Mouse (Mus musculus): ENCODE measurements at regions not wholly inside any gene's neighbourhood (a gene's known extent, or its start where the extent isn't known, plus 50 kb on each side); places are given as distances from the start of the nearest gene placed in this dataset.

DNA sequence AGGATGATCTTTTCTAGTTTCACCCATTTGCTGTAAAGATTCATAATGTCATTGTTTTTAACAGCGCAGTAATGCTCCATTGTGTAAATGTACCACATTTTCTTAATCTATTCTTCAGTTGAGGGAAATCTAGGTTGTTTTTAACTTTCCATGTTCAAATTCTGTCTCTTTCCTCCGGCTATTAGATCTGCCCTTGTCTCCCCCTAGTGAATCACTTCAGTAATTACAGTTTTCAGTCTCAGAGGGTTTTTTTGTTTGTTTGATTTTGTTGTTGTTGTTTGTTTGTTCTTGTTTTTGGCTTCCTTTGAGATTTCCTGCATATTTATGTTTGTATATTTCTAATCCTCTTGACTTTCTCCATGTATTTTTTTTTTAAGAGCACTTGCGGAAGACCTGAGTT is 194.8 kb upstream of the Thsd7b start:
- H3K9ac ChIP-seq: no peak overlapping the region
- 70% methylated on average over 3 of the region's 3 CpGs for WGBS
- ATAC-seq (ENCODE audit: borderline replicate concordance, extremely low read depth, low FRiP score, low TSS enrichment): no peak
- no peaks in the 10 kb centered on the region for H3K27me3 ChIP-seq
- no peaks in the 10 kb centered on the region for H3K36me3 ChIP-seq
- no peaks in the 10 kb centered on the region for H3K9me3 ChIP-seq
- no peak overlapping the region for H3K27ac ChIP-seq
- H3K4me2 ChIP-seq: no peak overlapping the region
- H3K4me1 ChIP-seq: no peaks in the 10 kb centered on the region
- no peak overlapping the region for H3K4me3 ChIP-seq

DNA sequence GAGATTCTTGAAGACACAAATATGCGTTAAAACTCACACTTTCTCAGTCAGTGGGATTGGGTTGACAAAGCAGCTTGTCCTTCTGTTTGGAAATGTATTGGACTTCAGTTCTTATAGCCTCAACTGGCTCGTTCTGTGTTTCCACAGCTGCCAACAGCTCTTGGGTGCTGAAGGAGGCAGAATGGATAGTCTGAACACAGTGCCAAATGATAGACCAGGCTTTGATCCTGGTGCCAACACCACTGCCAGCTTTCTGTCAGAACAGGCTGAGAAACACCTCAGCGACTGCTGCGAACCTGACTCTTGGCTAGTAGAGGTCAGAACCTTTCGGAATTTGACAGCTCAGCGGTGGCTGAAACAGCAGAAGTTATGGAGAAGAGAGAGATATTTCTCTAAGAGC is 215.9 kb upstream of the Thsd7b start:
- no peak overlapping the region for H3K9ac ChIP-seq
- no peak overlapping the region for H3K4me2 ChIP-seq
- no peak overlapping the region for H3K27ac ChIP-seq
- H3K36me3 ChIP-seq: no peaks in the 10 kb centered on the region
- 28% methylated on average over 6 of the region's 6 CpGs for WGBS
- H3K9me3 ChIP-seq: no peaks in the 10 kb centered on the region
- peak; percentile 35; the same call in 1 of the 2 replicates for ATAC-seq (ENCODE audit: borderline replicate concordance, extremely low read depth, low FRiP score, low TSS enrichment)
- H3K27me3 ChIP-seq: no peaks in the 10 kb centered on the region
- H3K4me1 ChIP-seq: no peaks in the 10 kb centered on the region
- H3K4me3 ChIP-seq: no peak overlapping the region

DNA sequence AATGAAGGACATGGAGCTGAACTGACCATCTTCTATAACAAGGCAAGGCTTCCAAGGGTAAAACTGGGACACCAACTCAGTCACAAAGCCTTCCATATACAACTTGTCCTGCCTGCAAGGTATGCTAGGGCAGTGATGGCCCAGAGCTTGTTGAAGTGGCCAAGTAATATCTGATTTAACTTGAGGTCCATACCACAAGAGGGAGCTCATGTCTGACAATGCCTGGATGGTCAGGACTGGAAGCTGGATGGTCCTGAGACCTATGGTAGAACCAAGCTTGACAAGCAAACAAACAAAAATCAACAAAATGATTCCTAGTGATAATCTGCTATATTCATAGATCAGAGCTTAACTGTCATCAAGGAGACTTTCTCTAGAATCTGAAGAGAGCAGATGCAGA is 217.8 kb upstream of the Thsd7b start:
- Histone ChIP-seq H3K9ac (no peak overlapping the region), H3K27ac (no peak overlapping the region), H3K4me1 (no peaks in the 10 kb centered on the region), H3K4me3 (no peak overlapping the region), H3K36me3 (no peaks in the 10 kb centered on the region), H3K4me2 (no peak overlapping the region), H3K27me3 (no peaks in the 10 kb centered on the region), H3K9me3 (no peaks in the 10 kb centered on the region)
- no peak for ATAC-seq (ENCODE audit: borderline replicate concordance, extremely low read depth, low FRiP score, low TSS enrichment)

DNA sequence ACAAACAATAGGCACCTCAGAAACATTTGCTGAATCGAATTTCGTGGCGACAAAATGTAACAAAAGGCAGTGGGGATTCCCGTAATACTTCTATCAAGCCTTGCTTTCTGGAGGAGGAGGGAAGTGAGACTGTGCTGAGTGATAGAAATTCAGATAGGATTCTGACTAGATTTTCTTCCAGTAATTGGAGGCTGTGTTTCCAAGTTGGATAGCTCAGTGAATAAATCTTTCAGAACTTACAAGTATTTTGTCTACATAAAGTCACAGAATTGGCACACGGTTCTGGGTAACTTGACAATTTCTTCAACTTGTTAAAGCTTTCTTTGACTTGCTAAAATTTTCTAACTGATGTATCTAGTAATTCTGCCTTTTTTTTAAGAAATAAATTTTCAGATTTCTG is 239.4 kb upstream of the Thsd7b start:
- Histone ChIP-seq H3K4me3 (no peak overlapping the region), H3K4me1 (no peaks in the 10 kb centered on the region), H3K27me3 (no peaks in the 10 kb centered on the region), H3K27ac (no peak overlapping the region), H3K4me2 (no peak overlapping the region), H3K9ac (no peak overlapping the region), H3K9me3 (no peaks in the 10 kb centered on the region), H3K36me3 (no peaks in the 10 kb centered on the region)
- ATAC-seq (ENCODE audit: borderline replicate concordance, extremely low read depth, low FRiP score, low TSS enrichment): no peak
- 71% methylated on average over 5 of the region's 5 CpGs for WGBS

DNA sequence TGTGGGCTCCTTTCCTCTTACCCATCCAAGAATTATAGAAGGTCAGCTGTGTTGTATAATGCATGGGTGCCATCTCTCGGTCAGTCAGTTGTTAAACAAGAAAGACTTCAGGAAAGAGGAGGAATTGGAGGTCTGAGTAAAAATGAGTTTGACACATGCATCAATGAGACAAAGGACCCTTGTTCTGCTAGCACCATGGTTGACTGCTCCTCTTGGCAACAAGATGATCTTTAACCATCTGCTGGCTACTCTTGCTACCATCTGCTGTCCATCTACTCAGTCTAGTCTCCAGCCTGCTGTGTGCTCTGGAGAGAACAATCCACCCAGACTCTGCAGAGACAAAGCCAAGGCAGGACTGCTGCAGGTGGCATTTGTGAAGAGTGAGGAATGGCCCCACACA is 267.2 kb upstream of the Thsd7b start:
- Histone ChIP-seq H3K27ac (no peak overlapping the region), H3K27me3 (no peaks in the 10 kb centered on the region), H3K4me1 (no peaks in the 10 kb centered on the region), H3K9ac (no peak overlapping the region), H3K4me3 (no peak overlapping the region), H3K9me3 (no peaks in the 10 kb centered on the region), H3K4me2 (no peak overlapping the region), H3K36me3 (no peaks in the 10 kb centered on the region)
- WGBS: 74% methylated on average over 1 of the region's 1 CpGs
- ATAC-seq (ENCODE audit: borderline replicate concordance, extremely low read depth, low FRiP score, low TSS enrichment): no peak

DNA sequence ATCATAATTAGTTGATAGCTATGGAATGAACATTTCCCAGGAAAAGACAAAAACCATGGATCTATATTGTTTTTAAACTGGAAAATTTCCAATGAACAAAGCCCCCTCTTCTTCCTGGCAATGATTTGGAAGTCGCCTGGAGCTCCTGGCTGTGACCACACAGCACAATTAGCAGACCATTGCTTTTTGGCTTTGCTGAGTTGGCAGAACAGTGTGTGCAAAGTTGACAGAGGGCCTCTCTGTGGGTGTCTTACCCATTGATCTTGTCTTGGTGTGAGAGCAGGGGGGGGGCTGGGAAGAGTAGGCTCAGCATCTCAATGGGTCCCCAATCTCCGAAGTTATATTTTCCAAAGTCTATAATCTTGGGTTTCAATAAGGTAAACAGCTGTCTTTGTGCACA is 270.8 kb upstream of the Thsd7b start:
- Histone ChIP-seq H3K9me3 (no peaks in the 10 kb centered on the region), H3K4me3 (no peak overlapping the region), H3K36me3 (no peaks in the 10 kb centered on the region), H3K4me1 (no peaks in the 10 kb centered on the region), H3K4me2 (no peak overlapping the region), H3K27ac (no peak overlapping the region), H3K27me3 (no peaks in the 10 kb centered on the region), H3K9ac (no peak overlapping the region)
- no peak for ATAC-seq (ENCODE audit: borderline replicate concordance, extremely low read depth, low FRiP score, low TSS enrichment)
- WGBS: 62% methylated on average over 2 of the region's 2 CpGs

DNA sequence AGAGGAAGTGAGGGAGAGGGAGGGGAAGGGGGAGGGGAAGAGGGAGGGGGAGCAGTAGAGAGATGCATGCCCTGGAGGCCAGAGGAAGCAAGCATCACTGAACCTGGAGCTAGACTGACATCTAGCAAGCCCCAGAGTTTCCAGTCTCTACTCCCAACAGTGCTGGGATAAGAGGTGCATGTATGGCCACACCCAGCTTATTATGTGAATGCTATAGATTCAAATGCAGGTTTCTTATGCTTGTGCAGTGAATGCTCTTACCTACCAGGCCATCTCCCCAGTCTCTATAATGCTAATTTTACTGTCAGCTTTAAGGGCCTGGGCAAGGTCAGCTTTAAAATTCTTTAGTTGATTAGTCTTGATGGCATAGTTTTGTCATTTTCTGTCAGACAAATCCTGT is 271.3 kb upstream of the Thsd7b start:
- no peaks in the 10 kb centered on the region for H3K4me1 ChIP-seq
- H3K4me2 ChIP-seq: no peak overlapping the region
- H3K9me3 ChIP-seq: no peaks in the 10 kb centered on the region
- H3K27ac ChIP-seq: no peak overlapping the region
- no peak overlapping the region for H3K4me3 ChIP-seq
- no peaks in the 10 kb centered on the region for H3K27me3 ChIP-seq
- ATAC-seq (ENCODE audit: borderline replicate concordance, extremely low read depth, low FRiP score, low TSS enrichment): no peak
- H3K9ac ChIP-seq: no peak overlapping the region
- H3K36me3 ChIP-seq: no peaks in the 10 kb centered on the region

DNA sequence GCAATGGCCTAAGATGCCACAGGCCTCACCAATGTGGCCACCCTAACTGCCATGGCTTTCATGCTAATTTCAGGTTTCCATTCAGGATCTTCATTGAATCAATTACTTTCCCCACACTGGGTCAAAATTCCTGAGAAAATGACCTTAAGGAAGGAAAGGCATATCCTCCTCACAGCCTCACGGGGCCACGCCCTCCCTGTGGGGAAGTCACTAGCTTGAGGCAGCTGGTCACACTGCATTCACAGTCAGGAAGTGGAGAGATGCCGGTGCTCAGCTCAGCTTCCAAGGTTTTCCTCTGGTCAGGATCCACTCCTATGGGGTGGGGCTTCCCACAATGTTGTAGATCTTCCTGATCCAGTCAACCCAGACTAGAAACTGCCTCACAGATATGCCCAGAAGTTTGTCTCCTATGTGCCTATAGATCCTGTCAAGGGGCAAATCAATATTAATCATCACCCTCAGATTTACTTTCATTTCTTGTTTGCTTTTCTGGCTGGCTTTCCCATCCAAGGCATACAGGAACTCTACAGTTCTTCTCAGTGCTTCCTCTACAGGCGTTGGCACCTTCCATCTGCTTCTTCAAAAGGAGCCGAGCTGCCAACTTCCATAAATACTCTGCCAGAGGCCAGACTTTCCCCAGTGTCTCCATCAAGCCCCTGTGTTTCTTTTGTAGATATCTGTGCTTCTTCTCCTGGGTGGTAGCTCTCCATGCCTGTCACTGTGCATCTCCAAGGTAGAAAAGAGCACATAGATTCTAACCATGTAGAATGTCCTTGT is 273.2 kb upstream of the Thsd7b start:
- H3K36me3 ChIP-seq: no peaks in the 10 kb centered on the region
- no peak overlapping the region for H3K27ac ChIP-seq
- H3K4me3 ChIP-seq: no peak overlapping the region
- H3K9me3 ChIP-seq: no peaks in the 10 kb centered on the region
- H3K27me3 ChIP-seq: no peaks in the 10 kb centered on the region
- no peak overlapping the region for H3K4me2 ChIP-seq
- ATAC-seq (ENCODE audit: borderline replicate concordance, extremely low read depth, low FRiP score, low TSS enrichment): no peak
- no peak overlapping the region for H3K9ac ChIP-seq
- no peaks in the 10 kb centered on the region for H3K4me1 ChIP-seq
- 58% methylated on average over 5 of the region's 5 CpGs for WGBS

DNA sequence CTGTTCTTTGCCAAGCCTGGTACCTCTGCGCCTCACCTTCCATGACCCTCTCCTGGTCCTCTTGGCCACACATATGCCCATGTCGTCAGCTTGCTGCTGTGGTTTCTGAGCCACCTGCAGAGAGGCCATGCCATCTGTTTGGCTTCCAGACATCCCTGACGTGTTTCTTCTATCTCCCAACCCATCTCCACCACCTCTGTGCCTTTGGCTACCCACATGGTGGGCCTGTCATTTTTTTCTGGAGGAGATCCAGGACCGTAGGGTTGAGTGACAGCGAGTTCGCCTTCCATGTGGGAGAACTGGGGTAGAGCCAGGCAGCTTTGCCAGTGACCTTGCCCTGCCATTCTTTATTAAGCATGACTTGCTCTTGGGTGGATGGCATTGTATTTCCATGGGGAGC is 278.4 kb upstream of the Thsd7b start:
- no peak overlapping the region for H3K4me3 ChIP-seq
- no peaks in the 10 kb centered on the region for H3K36me3 ChIP-seq
- no peaks in the 10 kb centered on the region for H3K4me1 ChIP-seq
- WGBS: 73% methylated on average over 6 of the region's 6 CpGs
- no peak overlapping the region for H3K4me2 ChIP-seq
- ATAC-seq (ENCODE audit: borderline replicate concordance, extremely low read depth, low FRiP score, low TSS enrichment): no peak
- H3K9me3 ChIP-seq: no peaks in the 10 kb centered on the region
- no peaks in the 10 kb centered on the region for H3K27me3 ChIP-seq
- no peak overlapping the region for H3K9ac ChIP-seq
- no peak overlapping the region for H3K27ac ChIP-seq

DNA sequence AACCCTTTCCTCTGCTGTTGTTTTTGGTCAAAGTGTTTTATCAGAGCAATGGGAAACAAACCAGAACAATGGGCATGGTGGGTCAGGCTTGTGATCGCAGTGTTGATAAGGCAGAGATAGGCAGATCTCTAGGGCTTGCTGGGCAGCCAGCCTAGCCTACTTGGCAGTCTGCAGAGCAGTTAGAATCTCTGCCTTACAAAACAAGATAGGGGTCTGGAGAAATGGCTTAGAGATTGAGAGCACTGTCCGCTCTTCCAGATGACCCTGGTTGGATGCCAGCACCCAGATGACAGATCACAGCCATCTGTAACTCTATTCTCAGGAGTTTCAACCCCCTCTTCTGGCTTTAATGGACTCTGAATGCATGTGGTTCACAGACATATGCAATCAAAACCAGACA is 289.7 kb upstream of the Thsd7b start:
- WGBS: 57% methylated on average over 2 of the region's 2 CpGs
- Histone ChIP-seq H3K36me3 (no peaks in the 10 kb centered on the region), H3K9me3 (no peaks in the 10 kb centered on the region), H3K27me3 (no peaks in the 10 kb centered on the region), H3K4me3 (no peak overlapping the region), H3K27ac (no peak overlapping the region), H3K9ac (no peak overlapping the region), H3K4me1 (no peaks in the 10 kb centered on the region), H3K4me2 (no peak overlapping the region)
- no peak for ATAC-seq (ENCODE audit: borderline replicate concordance, extremely low read depth, low FRiP score, low TSS enrichment)

DNA sequence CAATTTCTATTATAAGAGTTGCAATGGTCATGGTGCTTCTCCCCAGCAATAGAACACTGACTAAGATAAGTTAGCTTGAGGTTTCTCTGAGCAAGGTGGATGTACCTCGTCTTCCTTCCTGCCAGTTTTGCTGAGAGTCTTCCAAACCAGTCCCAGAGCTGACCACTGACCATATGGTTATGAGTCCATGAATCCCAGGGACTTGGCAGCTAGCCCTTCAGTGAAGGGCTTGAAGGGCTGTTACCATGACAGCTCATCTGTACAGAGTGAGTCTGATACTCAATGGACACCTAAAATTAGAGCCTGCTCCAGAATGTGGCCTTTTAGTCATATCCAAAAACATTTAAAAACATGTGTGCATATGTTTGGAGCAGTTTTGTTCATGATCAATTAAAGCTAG is 297.5 kb upstream of the Thsd7b start:
- Histone ChIP-seq H3K4me3 (no peak overlapping the region), H3K4me2 (no peak overlapping the region), H3K27me3 (no peaks in the 10 kb centered on the region), H3K9me3 (no peaks in the 10 kb centered on the region), H3K27ac (no peak overlapping the region), H3K9ac (no peak overlapping the region), H3K4me1 (no peaks in the 10 kb centered on the region), H3K36me3 (no peaks in the 10 kb centered on the region)
- 63% methylated on average over 1 of the region's 1 CpGs for WGBS
- no peak for ATAC-seq (ENCODE audit: borderline replicate concordance, extremely low read depth, low FRiP score, low TSS enrichment)

DNA sequence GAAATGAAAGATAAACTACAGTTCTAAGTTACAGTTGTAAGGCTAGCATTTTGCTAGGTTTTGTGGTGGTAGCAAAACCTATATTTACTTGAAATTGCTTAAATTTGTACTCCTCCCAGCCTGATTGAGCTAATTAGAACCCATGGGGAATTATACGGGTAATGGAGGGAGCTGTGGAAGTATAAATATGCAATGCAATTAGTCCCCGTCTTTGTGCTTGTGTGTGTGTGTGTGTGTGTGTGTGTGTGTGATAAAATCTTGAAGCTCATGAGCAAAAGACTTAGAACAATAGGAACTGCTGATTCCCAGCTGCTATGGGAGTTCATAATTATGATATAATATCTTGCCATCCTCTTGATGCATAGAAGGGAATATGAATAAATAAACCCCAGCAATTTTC is 321.7 kb upstream of the Thsd7b start:
- no peaks in the 10 kb centered on the region for H3K9me3 ChIP-seq
- no peak overlapping the region for H3K4me3 ChIP-seq
- H3K9ac ChIP-seq: no peak overlapping the region
- no peaks in the 10 kb centered on the region for H3K36me3 ChIP-seq
- WGBS: 68% methylated on average over 2 of the region's 2 CpGs
- no peaks in the 10 kb centered on the region for H3K27me3 ChIP-seq
- no peak overlapping the region for H3K27ac ChIP-seq
- ATAC-seq (ENCODE audit: borderline replicate concordance, extremely low read depth, low FRiP score, low TSS enrichment): no peak
- H3K4me2 ChIP-seq: no peak overlapping the region
- H3K4me1 ChIP-seq: no peaks in the 10 kb centered on the region

DNA sequence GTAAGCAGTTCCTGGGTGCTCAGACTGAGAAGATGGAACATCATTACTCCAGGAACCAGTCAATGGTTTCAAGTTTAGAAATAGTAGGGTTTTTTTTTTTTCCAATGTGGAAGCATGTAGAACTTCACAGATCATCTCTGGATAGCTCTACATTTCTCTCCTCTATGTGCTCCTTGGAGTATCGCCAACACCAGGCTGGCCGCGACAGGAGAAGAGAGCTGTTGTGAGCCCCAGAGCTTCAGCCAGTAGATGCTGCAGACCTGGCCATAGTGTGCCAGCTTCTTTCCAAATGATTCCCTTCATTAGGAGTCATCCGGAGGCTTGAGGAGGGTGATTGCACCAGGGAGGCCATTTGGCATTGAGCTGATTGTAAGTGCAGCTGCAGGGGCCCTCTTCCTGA is 322.6 kb upstream of the Thsd7b start:
- no peak overlapping the region for H3K27ac ChIP-seq
- H3K4me3 ChIP-seq: no peak overlapping the region
- ATAC-seq (ENCODE audit: borderline replicate concordance, extremely low read depth, low FRiP score, low TSS enrichment): no peak
- H3K9me3 ChIP-seq: no peaks in the 10 kb centered on the region
- no peaks in the 10 kb centered on the region for H3K36me3 ChIP-seq
- H3K4me2 ChIP-seq: no peak overlapping the region
- no peaks in the 10 kb centered on the region for H3K4me1 ChIP-seq
- no peak overlapping the region for H3K9ac ChIP-seq
- H3K27me3 ChIP-seq: no peaks in the 10 kb centered on the region
- 74% methylated on average over 4 of the region's 4 CpGs for WGBS

Data from lung, embryonic 15.5 days (tissue).